Mouse (Mus musculus) neural tube, embryonic 11.5 days (tissue): Measurements from ENCODE around the gene Sco1. TPM values are rescaled to one million over a fixed set of nuclear protein-coding genes. Genes with fewer than 3 reads are reported as not detected.

Experiments
- ATAC-seq: fragments of 200-750 bp; cut with Nextera tagmentation; 2 replicates; pipeline ENCODE4 v1.8.0; 2017; ENCODE audit warnings: moderate number of reproducible peaks, mild to moderate bottlenecking, moderate TSS enrichment, moderate library complexity; ENCODE audit not compliant: insufficient read depth, low FRiP score, low TSS enrichment
- DNase-seq: peaks from one replicate; pipeline ENCODE4 v3.0.0-alpha.2; 2015; ENCODE audit warnings: low spot score
- H3K27ac ChIP-seq: fragments of 300-500 bp; sonication (generic); 2 replicates; pipeline ENCODE4 v1.5.1; 2014; ENCODE audit warnings: low read depth, mild to moderate bottlenecking, low read length
- H3K27me3 ChIP-seq: fragments of 300-500 bp; sonication (generic); 2 replicates; pipeline ENCODE4 v1.6.1; 2014; ENCODE audit warnings: mild to moderate bottlenecking, low read length, mixed read lengths; ENCODE audit not compliant: control insufficient read depth, insufficient read depth
- H3K36me3 ChIP-seq: fragments of 300-500 bp; sonication (generic); 2 replicates; pipeline ENCODE4 v1.6.1; 2014; ENCODE audit warnings: mild to moderate bottlenecking, low read length, moderate library complexity, mixed read lengths; ENCODE audit not compliant: control insufficient read depth, insufficient read depth
- H3K4me1 ChIP-seq: fragments of 300-500 bp; sonication (generic); 2 replicates; pipeline ENCODE4 v1.6.1; 2014; ENCODE audit warnings: low read length, mixed read lengths; ENCODE audit not compliant: control insufficient read depth, insufficient read depth
- H3K4me2 ChIP-seq: fragments of 300-500 bp; sonication (generic); 2 replicates; pipeline ENCODE4 v1.6.1; 2014; ENCODE audit warnings: low read depth, mild to moderate bottlenecking, moderate library complexity
- H3K4me3 ChIP-seq: fragments of 300-500 bp; sonication (generic); 2 replicates; pipeline ENCODE4 v1.5.1; 2014; ENCODE audit warnings: low read depth, low read length
- H3K9ac ChIP-seq: fragments of 300-500 bp; sonication (generic); 2 replicates; pipeline ENCODE4 v1.6.1; 2014; ENCODE audit warnings: mild to moderate bottlenecking, low read length
- H3K9me3 ChIP-seq: fragments of 300-500 bp; sonication (generic); 2 replicates; pipeline ENCODE4 v1.6.1; 2016; ENCODE audit warnings: low read length; ENCODE audit not compliant: control insufficient read depth
- WGBS: fragments of 180-500 bp; shearing (Covaris S2); extraction: QIAGEN DNeasy Blood & Tissue Kit; methylation state at CpG from one replicate; pipeline ENCODE4 v1.1.7; 2014; 5-methylcytosine and 5-hydroxymethylcytosine counted together
- polyA plus RNA-seq: library from polyadenylated mRNA; unstranded; fragments of >200 nt; fragmentation: Nextera tagmentation; extraction: Ambion mirVana; gene quantifications from 2 replicates; pipeline ENCODE4 v1.2.1, GENCODE M21; 2014

The Sco1 gene
- polyA plus RNA-seq, 1 experiment from 2014 or later = 18.6 TPM

DNA sequence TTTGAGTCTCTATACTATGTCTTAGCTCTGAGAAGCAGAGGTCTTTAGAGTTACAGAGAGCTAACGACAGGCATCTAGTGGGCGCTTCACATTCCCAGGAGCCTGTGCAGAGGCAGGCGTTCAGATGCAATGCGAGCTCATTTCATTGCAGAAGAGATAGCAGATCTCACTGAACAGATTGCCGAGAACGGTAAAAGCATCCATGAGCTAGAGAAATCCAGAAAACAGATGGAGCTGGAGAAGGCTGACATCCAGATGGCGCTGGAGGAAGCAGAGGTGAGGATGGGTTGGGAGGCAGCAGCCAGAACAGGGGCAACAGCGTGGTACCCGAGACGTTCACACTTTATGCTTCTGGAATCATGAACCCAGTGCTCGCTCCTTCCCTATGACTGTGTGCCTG is 46.0 kb downstream of the Sco1 start:
- Histone ChIP-seq H3K4me2 (no peak overlapping the region), H3K27me3 (no peaks in the 10 kb centered on the region), H3K4me1 (no peaks in the 10 kb centered on the region), H3K9ac (no peak overlapping the region), H3K9me3 (no peaks in the 10 kb centered on the region), H3K27ac (no peak overlapping the region), H3K36me3 (no peaks in the 10 kb centered on the region), H3K4me3 (no peak overlapping the region)
- WGBS = 88% methylated on average over 11 of the region's 11 CpGs
- ATAC-seq = no peak
- no peak for DNase-seq

DNA sequence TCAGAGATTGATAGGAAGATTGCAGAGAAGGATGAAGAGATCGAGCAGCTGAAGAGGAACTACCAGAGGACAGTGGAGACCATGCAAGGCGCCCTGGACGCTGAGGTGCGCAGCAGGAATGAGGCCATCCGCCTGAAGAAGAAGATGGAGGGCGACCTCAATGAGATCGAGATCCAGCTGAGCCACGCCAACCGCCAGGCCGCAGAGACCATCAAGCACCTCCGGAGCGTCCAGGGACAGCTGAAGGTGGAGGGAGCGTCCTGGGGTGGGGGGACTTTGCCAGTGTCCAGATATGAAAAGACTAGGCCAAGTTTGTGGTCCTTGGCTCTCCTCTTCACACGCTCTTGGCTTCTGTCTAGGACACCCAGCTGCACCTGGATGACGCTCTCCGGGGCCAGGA is 46.8 kb downstream of the Sco1 start:
- Histone ChIP-seq H3K4me2 (no peak overlapping the region), H3K27me3 (no peaks in the 10 kb centered on the region), H3K36me3 (no peaks in the 10 kb centered on the region), H3K9ac (no peak overlapping the region), H3K4me3 (no peak overlapping the region), H3K27ac (no peak overlapping the region), H3K4me1 (no peaks in the 10 kb centered on the region), H3K9me3 (no peaks in the 10 kb centered on the region)
- no peak for ATAC-seq
- no peak for DNase-seq
- WGBS = 93% methylated on average over 16 of the region's 16 CpGs

DNA sequence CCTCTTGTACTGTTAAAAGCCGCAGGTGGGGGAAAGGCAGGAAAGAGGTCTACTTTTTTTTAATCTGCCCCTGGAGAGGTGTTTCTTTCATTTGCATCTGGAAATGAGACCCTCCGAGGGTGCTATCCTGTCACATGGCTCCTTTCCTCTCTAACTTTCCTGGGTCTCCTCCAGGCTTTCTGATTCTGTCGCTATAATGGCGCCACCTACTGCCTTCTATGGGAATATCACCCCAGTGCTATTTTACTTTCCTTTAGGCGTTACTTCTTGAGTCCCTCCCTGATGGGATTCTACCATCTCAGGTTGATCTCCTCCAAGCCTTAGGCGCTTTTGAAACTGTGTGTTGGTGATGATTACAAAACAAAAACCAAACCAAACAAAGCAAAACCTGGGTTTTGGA is 47.7 kb downstream of the Sco1 start:
- no peak for ATAC-seq
- no peaks in the 10 kb centered on the region for H3K36me3 ChIP-seq
- no peak overlapping the region for H3K9ac ChIP-seq
- H3K4me3 ChIP-seq = no peak overlapping the region
- no peak overlapping the region for H3K27ac ChIP-seq
- no peaks in the 10 kb centered on the region for H3K9me3 ChIP-seq
- DNase-seq = no peak
- H3K4me1 ChIP-seq = no peaks in the 10 kb centered on the region
- H3K27me3 ChIP-seq = no peaks in the 10 kb centered on the region
- 35% methylated on average over 6 of the region's 6 CpGs for WGBS
- H3K4me2 ChIP-seq = no peak overlapping the region

DNA sequence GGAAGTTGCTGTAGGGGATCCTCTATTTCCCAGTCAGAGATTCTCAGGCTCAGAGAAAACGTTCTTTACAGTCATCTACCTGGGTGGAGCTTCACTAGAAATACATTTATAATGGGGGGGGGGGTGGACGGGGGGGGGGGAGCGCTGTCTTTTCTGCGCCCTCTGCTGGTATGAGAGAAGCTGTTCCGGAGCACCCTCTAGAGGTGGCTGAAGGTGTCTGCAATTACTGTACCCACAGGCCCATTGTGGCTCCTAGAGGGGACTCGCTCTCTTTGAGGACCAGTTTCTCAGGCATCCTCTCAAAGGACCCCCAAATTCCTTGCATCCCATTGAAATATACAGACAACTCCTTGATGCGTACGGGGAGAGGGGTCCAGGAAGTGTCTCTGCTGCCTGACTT is 49.2 kb downstream of the Sco1 start:
- no peak for ATAC-seq
- Histone ChIP-seq H3K4me3 (no peak overlapping the region), H3K9me3 (no peaks in the 10 kb centered on the region), H3K27me3 (no peaks in the 10 kb centered on the region), H3K4me1 (no peaks in the 10 kb centered on the region), H3K36me3 (no peaks in the 10 kb centered on the region), H3K9ac (no peak overlapping the region), H3K4me2 (no peak overlapping the region), H3K27ac (no peak overlapping the region)
- DNase-seq = no peak
- WGBS = 37% methylated on average over 8 of the region's 8 CpGs

DNA sequence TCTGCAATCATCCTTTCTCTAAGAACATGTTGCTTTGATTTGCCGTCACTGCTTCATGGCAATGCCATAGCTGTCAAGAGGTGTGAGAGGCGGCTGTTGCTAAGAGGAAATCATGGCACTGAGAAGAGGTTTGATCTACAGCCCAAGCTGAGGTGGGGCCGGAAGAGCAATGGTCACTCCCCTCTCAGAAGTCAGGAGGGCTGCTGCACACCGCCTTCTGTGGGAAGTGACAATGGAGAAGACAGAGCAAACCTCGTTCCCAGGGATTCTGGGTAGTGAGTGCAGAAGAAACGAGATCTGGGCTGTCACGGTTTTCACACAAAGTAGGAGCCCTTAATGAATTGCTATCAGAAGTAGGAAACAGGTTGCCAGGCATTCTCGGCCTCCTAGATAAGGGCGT is 50.8 kb downstream of the Sco1 start:
- Histone ChIP-seq H3K36me3 (no peaks in the 10 kb centered on the region), H3K4me3 (no peak overlapping the region), H3K9ac (no peak overlapping the region), H3K27ac (no peak overlapping the region), H3K27me3 (no peaks in the 10 kb centered on the region), H3K4me2 (no peak overlapping the region), H3K9me3 (no peaks in the 10 kb centered on the region), H3K4me1 (no peaks in the 10 kb centered on the region)
- 88% methylated on average over 9 of the region's 9 CpGs for WGBS
- ATAC-seq = no peak
- no peak for DNase-seq

DNA sequence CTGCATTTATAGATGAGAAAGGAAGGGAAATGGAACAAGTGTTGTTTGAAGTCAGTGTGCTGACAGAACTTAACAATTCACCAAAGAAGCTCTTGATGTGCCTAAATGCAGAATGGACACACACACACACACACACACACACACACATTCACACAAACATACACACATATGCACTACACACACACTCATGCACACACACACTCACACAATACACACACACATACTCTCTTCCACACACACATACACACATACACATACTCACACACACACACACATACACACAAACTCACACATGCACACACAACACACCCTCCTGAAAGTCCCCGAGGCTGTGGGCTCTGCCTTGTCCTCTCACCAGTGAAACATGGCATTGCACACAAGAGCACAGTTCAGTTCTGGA is 51.8 kb downstream of the Sco1 start:
- H3K27me3 ChIP-seq = no peaks in the 10 kb centered on the region
- no peak overlapping the region for H3K27ac ChIP-seq
- H3K4me2 ChIP-seq = no peak overlapping the region
- no peaks in the 10 kb centered on the region for H3K9me3 ChIP-seq
- ATAC-seq (no peak), DNase-seq (no peak)
- H3K9ac ChIP-seq = no peak overlapping the region
- no peaks in the 10 kb centered on the region for H3K4me1 ChIP-seq
- H3K36me3 ChIP-seq = no peaks in the 10 kb centered on the region
- no peak overlapping the region for H3K4me3 ChIP-seq
- WGBS = 86% methylated on average over 1 of the region's 1 CpGs

DNA sequence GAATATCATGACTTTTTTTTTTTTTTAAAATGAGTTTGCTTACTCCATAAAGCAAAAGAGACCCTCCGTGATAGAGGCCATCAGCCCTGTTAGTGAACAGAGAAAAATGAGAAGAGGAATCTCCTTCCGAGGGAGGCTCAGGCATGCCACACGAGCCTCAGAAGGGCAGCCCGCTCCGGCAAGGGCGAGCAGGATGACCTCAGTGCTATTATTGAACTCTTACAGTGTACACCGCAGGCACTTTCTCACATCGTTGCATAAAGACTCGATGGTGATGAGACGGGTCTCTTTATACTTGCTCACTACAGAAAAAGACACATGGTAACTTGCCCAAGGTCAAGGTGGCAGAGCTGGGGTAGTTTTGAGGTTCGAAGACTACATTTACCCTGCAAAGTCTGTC is 52.2 kb downstream of the Sco1 start:
- ATAC-seq (no peak), DNase-seq (no peak)
- no peak overlapping the region for H3K9ac ChIP-seq
- no peaks in the 10 kb centered on the region for H3K36me3 ChIP-seq
- H3K4me2 ChIP-seq = no peak overlapping the region
- H3K4me3 ChIP-seq = no peak overlapping the region
- 64% methylated on average over 11 of the region's 11 CpGs for WGBS
- H3K27ac ChIP-seq = no peak overlapping the region
- H3K9me3 ChIP-seq = no peaks in the 10 kb centered on the region
- H3K4me1 ChIP-seq = no peaks in the 10 kb centered on the region
- H3K27me3 ChIP-seq = no peaks in the 10 kb centered on the region

DNA sequence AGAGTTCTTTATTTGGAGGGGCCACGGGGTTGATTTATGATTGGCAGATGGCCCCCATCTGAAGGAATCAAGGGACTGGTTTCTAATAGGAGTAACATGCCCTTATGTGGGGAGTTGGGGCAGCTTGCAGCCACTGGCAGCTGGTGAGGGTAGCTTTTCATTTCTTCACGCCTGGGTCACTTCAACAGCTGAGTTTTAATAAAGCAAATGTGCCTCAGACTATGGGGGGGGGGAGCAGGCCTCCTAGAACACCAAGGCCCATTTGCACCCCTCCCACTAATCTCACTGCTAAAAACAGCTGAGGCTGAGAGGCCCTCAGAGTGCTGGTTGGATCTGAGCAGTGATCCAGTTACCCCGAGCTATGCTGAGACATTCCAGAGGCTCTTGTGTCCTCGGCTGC is 53.2 kb downstream of the Sco1 start:
- Histone ChIP-seq H3K9me3 (no peaks in the 10 kb centered on the region), H3K9ac (no peak overlapping the region), H3K27me3 (no peaks in the 10 kb centered on the region), H3K27ac (no peak overlapping the region), H3K36me3 (no peaks in the 10 kb centered on the region), H3K4me3 (no peak overlapping the region), H3K4me2 (no peak overlapping the region), H3K4me1 (no peaks in the 10 kb centered on the region)
- DNase-seq = no peak
- WGBS = 40% methylated on average over 4 of the region's 4 CpGs
- peak; percentile 59; the same call in 1 of the 2 replicates for ATAC-seq

DNA sequence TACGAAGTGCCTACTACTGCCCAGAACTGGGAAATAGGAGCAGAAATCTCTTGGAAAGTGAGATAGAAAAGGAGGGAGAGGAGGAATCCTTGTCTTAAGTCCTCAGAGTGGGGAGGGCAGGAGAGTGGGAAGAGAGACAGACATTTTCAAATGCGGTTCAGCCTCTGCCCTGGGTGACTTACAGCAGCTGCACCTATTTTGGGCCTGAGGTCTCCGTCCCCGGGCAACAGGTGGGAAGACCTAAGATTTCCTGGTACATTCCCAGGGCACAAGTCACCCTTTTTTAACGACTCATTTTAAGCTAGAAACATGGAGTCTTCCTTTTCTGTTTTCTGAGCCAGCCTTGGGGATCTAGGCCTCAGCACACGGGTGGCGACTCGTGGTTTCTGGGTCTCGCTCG is 54.5 kb downstream of the Sco1 start:
- H3K27me3 ChIP-seq = no peaks in the 10 kb centered on the region
- H3K4me1 ChIP-seq = no peaks in the 10 kb centered on the region
- no peak overlapping the region for H3K27ac ChIP-seq
- H3K9ac ChIP-seq = no peak overlapping the region
- H3K9me3 ChIP-seq = no peaks in the 10 kb centered on the region
- 87% methylated on average over 10 of the region's 10 CpGs for WGBS
- H3K36me3 ChIP-seq = no peaks in the 10 kb centered on the region
- no peak overlapping the region for H3K4me3 ChIP-seq
- no peak overlapping the region for H3K4me2 ChIP-seq
- DNase-seq (no peak), ATAC-seq (no peak)
